Mouse (Mus musculus): ENCODE results near the gene Nol10.

DNA sequence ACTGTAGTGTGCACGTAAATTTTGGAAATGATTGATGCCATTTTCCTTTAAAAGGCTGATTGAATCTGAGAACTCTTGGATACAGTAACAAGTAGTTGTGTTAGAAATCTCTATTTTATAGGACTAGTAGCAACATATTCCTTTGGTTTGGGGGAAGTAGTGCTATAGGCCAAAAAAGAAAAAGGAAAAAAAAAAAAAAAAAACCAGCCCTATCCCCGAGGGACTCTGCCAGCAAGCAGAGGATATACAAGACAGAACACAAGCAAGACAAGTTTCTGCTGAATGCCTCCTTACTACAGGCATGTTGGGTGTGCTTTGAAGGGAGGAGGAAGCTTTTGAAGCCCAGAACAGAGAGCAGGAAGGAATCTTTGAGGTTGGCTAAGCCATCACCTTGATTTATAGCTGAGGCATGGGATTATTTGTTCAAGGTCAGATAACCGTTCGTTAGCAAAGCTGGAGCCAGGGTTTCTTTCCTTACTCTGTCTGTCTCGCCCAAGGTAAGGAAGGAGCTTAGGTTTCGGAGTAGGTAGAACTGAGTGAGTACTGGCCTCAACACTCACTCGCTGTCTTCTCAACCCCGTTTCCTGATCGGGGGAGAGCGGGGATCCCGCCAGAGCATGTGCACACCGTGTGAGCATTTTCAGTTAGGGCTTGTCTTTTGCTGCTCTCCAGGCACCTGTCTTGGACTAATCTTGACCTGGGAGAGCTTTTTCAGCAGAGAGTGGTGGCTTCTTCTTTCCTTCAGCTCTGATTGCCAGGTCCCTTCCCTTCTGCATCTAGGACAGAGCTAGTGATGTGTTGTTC, 39.3 kb downstream of the Nol10 start:
- no peak for TF ChIP-seq ZMIZ1 (IDR thresholded peaks at IDR 0.05; ENCODE audit: low read depth, low read length)
- no peak for TF ChIP-seq CTCF (IDR thresholded peaks at IDR 0.05 in 2 of 3, conservative IDR thresholded peaks at IDR 0.05 in 1 of 3; ENCODE audit: control insufficient read depth in 1 of 3, insufficient read depth in 1 of 3, low read depth in 2 of 3, low read length in 3 of 3, poor library complexity in 1 of 3, severe bottlenecking in 1 of 3)
- no peak for TF ChIP-seq RAD21 (IDR thresholded peaks at IDR 0.05; ENCODE audit: low read depth, low read length)
- no peak for TF ChIP-seq MAFK (IDR thresholded peaks at IDR 0.05; ENCODE audit: borderline replicate concordance, low read depth, low read length)
- no peak for TF ChIP-seq MEF2A (IDR thresholded peaks at IDR 0.05; ENCODE audit: extremely low read depth, insufficient replicate concordance, low read depth, low read length, poor library complexity, severe bottlenecking)
- TF ChIP-seq POLR2AphosphoS2 (IDR thresholded peaks at IDR 0.05; ENCODE audit: low read length): no peak
- TF ChIP-seq ZC3H11A (IDR thresholded peaks at IDR 0.05; ENCODE audit: low read depth, low read length): no peak
- TF ChIP-seq MAX (IDR thresholded peaks at IDR 0.05; ENCODE audit: low read length): no peak
- TF ChIP-seq JUND (IDR thresholded peaks at IDR 0.05; ENCODE audit: low read depth, low read length): no peak

All from MEL (cell line).